Mouse (Mus musculus) hindlimb bud, embryonic 11.5 days (tissue): ENCODE results near the gene Gm8334.
"Not testable (repeated sequence)": the region's sequence is repeated elsewhere in the genome, so short reads cannot be mapped to it uniquely, and the experiment has no call there.

Source experiments
- DNase-seq: peaks from one replicate; pipeline ENCODE4 v3.0.0-alpha.2; 2012; ENCODE audit warnings: low read depth, low spot score; ENCODE audit errors: extremely low spot score

Gene Gm8334

DNA sequence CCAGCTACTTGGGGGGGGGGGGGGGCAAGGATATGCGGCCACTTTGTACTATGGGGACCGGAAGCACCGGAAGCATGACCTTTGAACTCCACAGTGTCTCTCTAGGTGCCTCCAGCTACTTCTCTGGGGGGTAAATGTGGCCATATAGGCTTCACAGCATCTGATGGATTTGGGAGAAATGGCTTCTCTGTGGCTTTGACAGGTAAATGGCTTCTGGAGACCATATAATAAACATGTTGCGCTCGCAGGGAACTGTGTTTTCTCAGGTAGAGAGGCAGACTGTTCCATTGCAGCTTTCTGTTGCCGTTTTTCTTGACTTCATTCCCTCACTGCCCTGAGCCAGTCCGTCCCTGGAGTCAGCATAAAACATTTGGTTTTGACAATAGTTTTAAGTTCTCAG, at the start of gene Gm8334:
Gene Gm8334, minus strand, starts transcription at position 101 of the 400 bp plus-strand sequence.
- not testable (repeated sequence) for DNase-seq

GRCm38 (mm10) chrX:148663298-148663697, 48.3 kb upstream of the Gm8334 start, which contains the start of gene Gm15127:
Gene Gm15127, plus strand, starts transcription at chrX:148663598.
- DNase-seq: not testable (repeated sequence)
